Mouse (Mus musculus): ENCODE measurements around the gene Lrrc34.

Lrrc34 gene

GRCm38 (mm10) chr3:30647440-30648090 lies at the start of gene Lrrc34:
TSS of gene Lrrc34 (minus strand) at chr3:30647869.
- no peak for DNase-seq (ENCODE audit: low read depth, low spot score)

DNA sequence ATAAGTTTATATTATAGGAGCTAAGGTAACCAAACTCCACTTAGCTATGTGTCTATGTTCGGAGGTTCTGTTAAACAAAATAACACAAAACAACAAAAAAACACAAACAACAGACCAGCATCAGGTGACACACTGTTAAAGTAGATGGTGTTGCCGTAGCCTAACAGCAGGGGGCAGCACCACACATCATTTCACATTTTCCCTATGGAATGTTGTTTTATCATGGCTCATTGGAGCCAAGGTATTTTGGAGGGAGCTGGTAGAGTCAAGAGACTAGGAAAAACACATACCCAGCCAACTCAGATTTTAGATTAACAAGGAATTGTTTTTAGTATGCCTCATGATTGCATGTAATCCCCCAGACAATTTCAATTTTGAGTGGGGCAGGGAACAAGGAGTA lies 48.7 kb upstream of the Lrrc34 start:
- peak; percentile 54 for DNase-seq (ENCODE audit: low read depth, low spot score)

- no peak for DNase-seq (ENCODE audit: low read depth, low spot score)
Measured at GRCm38 (mm10) chr3:30695661-30696060, 48.0 kb upstream of the Lrrc34 start.

- DNase-seq (ENCODE audit: low read depth, low spot score) = no peak
Measured at GRCm38 (mm10) chr3:30690976-30691375, 43.3 kb upstream of the Lrrc34 start.

DNA sequence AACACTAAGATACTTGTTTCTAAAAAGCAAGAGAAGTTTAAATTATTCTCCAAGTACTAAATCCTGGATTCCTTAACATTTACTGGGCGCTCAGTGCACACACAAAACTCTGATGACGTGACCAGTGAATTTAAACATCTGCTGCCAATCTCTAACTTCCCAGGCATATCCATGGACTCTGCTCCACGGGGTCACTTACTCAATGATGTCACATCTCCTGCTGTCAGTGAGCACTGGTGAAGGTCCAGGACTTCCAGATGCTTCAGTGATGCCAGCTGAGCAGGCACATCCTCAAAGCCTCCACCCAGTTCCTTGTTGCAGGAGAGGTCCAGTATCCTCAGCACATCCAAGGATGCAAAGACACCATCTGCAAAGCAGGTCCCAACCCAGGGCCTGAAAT lies 39.5 kb upstream of the Lrrc34 start:
- DNase-seq (ENCODE audit: low read depth, low spot score) = no peak

DNA sequence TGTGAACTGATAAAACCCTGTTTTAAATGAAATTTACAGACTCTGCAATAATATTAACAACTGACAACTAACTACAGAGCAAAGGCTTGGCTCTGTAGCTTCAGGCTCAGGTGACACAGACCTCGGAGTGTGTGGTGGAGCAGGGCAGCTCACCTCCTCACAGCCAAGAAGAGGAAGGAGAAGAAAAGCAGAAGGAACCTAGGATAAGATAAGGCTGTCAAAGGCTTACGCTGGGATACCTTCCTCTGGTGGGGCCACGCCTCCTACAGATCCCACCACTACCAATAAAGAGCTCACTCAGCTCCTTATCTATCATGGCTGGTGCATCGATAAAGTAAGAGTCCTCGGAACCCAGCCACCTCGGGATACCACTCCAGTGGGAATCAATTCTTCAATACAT lies 35.5 kb upstream of the Lrrc34 start:
- DNase-seq (ENCODE audit: low read depth, low spot score) = no peak

- no peak for DNase-seq (ENCODE audit: low read depth, low spot score)
Measured at GRCm38 (mm10) chr3:30658486-30658885, 10.8 kb upstream of the Lrrc34 start.

GRCm38 (mm10) chr3:30655937-30656336 lies 8.3 kb upstream of the Lrrc34 start:
- no peak for DNase-seq (ENCODE audit: low read depth, low spot score)

- DNase-seq (ENCODE audit: low read depth, low spot score) = peak; percentile 19
Measured at GRCm38 (mm10) chr3:30650062-30650841, 2.6 kb upstream of the Lrrc34 start.

DNA sequence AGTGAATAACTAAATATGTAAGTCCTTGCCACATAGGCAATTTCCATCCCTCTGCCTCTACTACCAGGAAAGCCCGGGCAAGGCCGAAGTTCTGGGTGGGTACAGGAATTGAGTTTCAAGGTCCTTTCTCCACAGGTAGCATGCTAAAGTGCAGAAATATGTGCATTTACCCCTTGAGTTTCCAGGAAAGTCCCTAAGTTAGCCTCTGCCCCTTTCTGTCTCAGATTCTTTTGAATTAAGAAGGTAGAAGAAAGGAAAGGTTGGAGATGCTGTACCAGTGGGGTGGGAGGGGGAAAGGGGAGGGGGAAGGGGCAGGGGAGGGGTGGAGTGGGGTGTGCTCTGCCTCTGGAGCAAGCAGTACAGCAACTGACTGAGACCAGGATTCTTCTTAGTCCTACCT lies 797 bp upstream of the Lrrc34 start:
- DNase-seq (ENCODE audit: low read depth, low spot score) = no peak

- no peak for DNase-seq (ENCODE audit: low read depth, low spot score)
Measured at GRCm38 (mm10) chr3:30646761-30647160, 908 bp downstream of the Lrrc34 start.

GRCm38 (mm10) chr3:30644207-30644606 lies 3.5 kb downstream of the Lrrc34 start, which contains the start of gene Lrriq4:
TSS of gene Lrriq4 (plus strand) at chr3:30644507.
- DNase-seq (ENCODE audit: low read depth, low spot score) = no peak

DNA sequence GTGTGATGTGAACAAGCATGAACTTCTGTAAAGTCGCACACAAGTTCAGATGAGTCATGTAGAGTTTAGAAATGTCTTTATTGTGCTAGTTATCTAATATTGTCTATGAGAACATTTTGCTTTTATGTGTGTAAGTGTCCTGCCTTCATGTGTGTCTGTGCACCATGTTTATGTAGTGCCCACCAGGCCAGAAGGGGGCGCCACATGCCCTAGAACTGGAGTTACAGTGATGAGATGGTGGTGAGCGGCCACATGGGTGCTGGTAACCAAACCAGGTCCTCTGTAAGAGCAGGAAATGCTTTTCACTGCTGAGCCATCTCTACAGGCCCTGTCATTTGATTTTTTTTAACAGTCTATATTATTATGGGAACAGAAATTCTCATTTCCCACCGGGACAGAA lies 12.0 kb downstream of the Lrrc34 start:
- no peak for DNase-seq (ENCODE audit: low read depth, low spot score)

DNA sequence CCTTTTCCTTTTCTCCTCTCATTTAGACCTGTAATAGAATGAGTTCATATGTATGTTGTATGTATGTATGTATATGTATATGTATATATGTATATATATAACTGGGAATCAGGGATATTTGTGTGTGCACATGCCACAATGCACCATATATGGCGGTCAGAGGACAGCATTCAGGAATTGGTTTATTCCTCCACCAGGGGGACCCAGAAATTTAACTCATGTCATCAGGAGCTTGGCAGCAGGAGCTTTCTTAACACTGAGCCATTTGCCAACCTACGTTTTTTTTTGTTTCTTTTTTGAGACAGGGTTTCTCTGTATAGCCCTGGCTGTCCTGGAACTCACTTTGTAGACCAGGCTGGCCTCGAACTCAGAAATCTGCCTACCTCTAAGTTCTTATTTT lies 14.0 kb downstream of the Lrrc34 start:
- no peak for DNase-seq (ENCODE audit: low read depth, low spot score)

GRCm38 (mm10) chr3:30620132-30620531 lies 27.5 kb downstream of the Lrrc34 start:
- no peak for DNase-seq (ENCODE audit: low read depth, low spot score)

DNA sequence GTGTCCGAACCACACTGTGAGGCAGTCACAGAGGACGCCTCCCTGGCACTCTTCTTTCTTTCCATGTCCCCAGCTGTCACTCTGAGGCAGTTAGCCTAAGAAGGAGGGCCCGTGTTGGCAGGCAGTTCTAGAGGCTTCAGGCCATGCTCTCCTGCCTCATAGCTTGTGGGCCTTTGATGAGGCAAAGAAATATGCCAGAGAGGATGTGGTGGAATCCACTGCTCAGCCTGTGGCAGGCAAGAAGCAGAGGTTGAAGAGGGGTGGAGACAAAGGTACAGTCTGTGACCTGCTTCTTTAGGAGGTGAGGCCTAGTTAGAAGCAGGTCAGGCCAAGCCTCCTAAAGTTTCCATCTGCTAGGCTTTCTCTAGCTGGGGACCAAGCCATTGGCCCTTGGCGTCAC lies 36.7 kb downstream of the Lrrc34 start:
- no peak for DNase-seq (ENCODE audit: low read depth, low spot score)

DNA sequence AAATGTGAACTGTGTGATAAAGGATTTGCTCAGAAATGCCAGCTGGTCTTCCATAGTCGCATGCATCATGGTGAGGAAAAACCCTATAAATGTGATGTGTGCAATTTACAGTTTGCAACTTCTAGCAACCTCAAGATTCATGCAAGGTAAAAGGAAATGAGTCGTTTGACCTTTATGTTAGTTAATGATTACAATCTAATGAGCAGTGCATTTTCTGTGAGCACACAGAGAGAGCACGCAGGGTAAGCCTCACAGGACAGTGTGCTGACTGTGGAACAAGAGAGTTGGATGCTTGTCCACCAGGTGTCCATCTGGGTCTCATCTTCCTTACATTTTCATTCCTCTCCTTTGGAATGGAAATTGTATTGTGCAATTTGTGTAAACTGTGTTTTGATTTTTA lies 38.7 kb downstream of the Lrrc34 start:
- DNase-seq (ENCODE audit: low read depth, low spot score) = no peak

- no peak for DNase-seq (ENCODE audit: low read depth, low spot score)
Measured at GRCm38 (mm10) chr3:30603256-30603655, 44.4 kb downstream of the Lrrc34 start.

- no peak for DNase-seq (ENCODE audit: low read depth, low spot score)
Measured at GRCm38 (mm10) chr3:30602740-30603098, 45.0 kb downstream of the Lrrc34 start.

GRCm38 (mm10) chr3:30602065-30602739 lies 45.5 kb downstream of the Lrrc34 start, which contains the start of gene Mynn:
TSS of gene Mynn (plus strand) at chr3:30602065.
- peak; percentile 93 for DNase-seq (ENCODE audit: low read depth, low spot score)

DNA sequence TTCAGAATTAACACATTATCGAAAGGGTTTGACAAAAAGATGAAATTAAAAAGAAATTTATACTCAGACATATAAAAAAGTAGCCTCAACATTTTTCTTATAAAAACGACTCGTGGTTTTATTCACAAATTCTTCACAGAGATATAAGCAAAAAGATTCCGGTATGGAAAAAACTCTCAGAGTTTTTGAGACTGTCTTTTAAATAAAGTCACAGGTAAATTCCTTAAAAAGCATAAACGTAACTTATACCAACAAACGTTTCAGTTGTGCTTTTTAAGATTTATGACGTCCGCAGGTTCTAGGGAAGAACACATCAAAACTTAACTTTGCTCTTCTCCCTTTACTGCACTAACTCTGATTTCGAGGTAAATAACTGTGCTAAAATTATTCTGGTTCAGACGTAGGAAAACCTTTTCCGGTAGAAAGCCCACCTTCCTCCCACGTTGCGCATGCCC lies 46.0 kb downstream of the Lrrc34 start:
- DNase-seq (ENCODE audit: low read depth, low spot score) = no peak

- peak; percentile 81 for DNase-seq (ENCODE audit: low read depth, low spot score)
Measured at GRCm38 (mm10) chr3:30601175-30601574, 46.5 kb downstream of the Lrrc34 start.

- no peak for DNase-seq (ENCODE audit: low read depth, low spot score)
Measured at GRCm38 (mm10) chr3:30600717-30601116, 47.0 kb downstream of the Lrrc34 start.
